Mouse (Mus musculus): Measurements from ENCODE around the gene Gm28305.

Gm28305 gene

GRCm38 (mm10) chr9:104070241-104070640 lies 29.8 kb downstream of the Gm28305 start:
- DNase-seq (ENCODE audit: low spot score): no peak

GRCm38 (mm10) chr9:104070863-104071604 lies 30.6 kb downstream of the Gm28305 start:
- DNase-seq (ENCODE audit: low spot score): no peak

- DNase-seq (ENCODE audit: low spot score): no peak
Observed at GRCm38 (mm10) chr9:104075808-104076207, 35.3 kb downstream of the Gm28305 start.

- no peak for DNase-seq (ENCODE audit: low spot score)
Observed at GRCm38 (mm10) chr9:104078780-104079179, 38.3 kb downstream of the Gm28305 start.

GRCm38 (mm10) chr9:104079379-104079778 lies 38.9 kb downstream of the Gm28305 start:
- peak; percentile 65 for DNase-seq (ENCODE audit: low spot score)

GRCm38 (mm10) chr9:104080038-104080437 lies 39.6 kb downstream of the Gm28305 start:
- DNase-seq (ENCODE audit: low spot score): no peak

- peak; percentile 62 for DNase-seq (ENCODE audit: low spot score)
Observed at GRCm38 (mm10) chr9:104085730-104086429, 45.4 kb downstream of the Gm28305 start.

GRCm38 (mm10) chr9:104088555-104088954 lies 48.1 kb downstream of the Gm28305 start:
- DNase-seq (ENCODE audit: low spot score): no peak

- DNase-seq (ENCODE audit: low spot score): no peak
Observed at GRCm38 (mm10) chr9:104092945-104093344, 52.5 kb downstream of the Gm28305 start.

GRCm38 (mm10) chr9:104098256-104098655 lies 57.8 kb downstream of the Gm28305 start:
- DNase-seq (ENCODE audit: low spot score): no peak

GRCm38 (mm10) chr9:104099060-104099459 lies 58.6 kb downstream of the Gm28305 start:
- DNase-seq (ENCODE audit: low spot score): no peak

- DNase-seq (ENCODE audit: low spot score): no peak
Observed at GRCm38 (mm10) chr9:104100822-104101221, 60.4 kb downstream of the Gm28305 start.

GRCm38 (mm10) chr9:104101458-104101857 lies 61.0 kb downstream of the Gm28305 start:
- DNase-seq (ENCODE audit: low spot score): no peak

GRCm38 (mm10) chr9:104102301-104102700 lies 61.8 kb downstream of the Gm28305 start:
- peak; percentile 20 for DNase-seq (ENCODE audit: low spot score)

- no peak for DNase-seq (ENCODE audit: low spot score)
Observed at GRCm38 (mm10) chr9:104102901-104103300, 62.4 kb downstream of the Gm28305 start.

- DNase-seq (ENCODE audit: low spot score): no peak
Observed at GRCm38 (mm10) chr9:104104986-104105385, 64.5 kb downstream of the Gm28305 start.

GRCm38 (mm10) chr9:104106930-104107329 lies 66.5 kb downstream of the Gm28305 start:
- DNase-seq (ENCODE audit: low spot score): no peak

GRCm38 (mm10) chr9:104107482-104107881 lies 67.0 kb downstream of the Gm28305 start:
- DNase-seq (ENCODE audit: low spot score): no peak

- DNase-seq (ENCODE audit: low spot score): no peak
Observed at GRCm38 (mm10) chr9:104108571-104109143, 68.2 kb downstream of the Gm28305 start.

GRCm38 (mm10) chr9:104109151-104109550 lies 68.7 kb downstream of the Gm28305 start:
- no peak for DNase-seq (ENCODE audit: low spot score)

GRCm38 (mm10) chr9:104123101-104123500 lies 82.6 kb downstream of the Gm28305 start:
- DNase-seq (ENCODE audit: low spot score): no peak

GRCm38 (mm10) chr9:104123622-104124021 lies 83.2 kb downstream of the Gm28305 start:
- DNase-seq (ENCODE audit: low spot score): no peak
